Mouse (Mus musculus) right cerebral cortex, postnatal 36 days (tissue): Measurements from ENCODE around the gene Uba2.
"Not testable (repeated sequence)": the region's sequence is repeated elsewhere in the genome, so short reads cannot be mapped to it uniquely, and the experiment has no call there.

Experiments used
- DNase-seq, 2 experiments: peaks; one replicate each; pipeline ENCODE4 v3.0.0; 2022; ENCODE audit warnings: low spot score in 2 of 2, mixed read lengths in 1 of 2

Uba2 gene

DNA sequence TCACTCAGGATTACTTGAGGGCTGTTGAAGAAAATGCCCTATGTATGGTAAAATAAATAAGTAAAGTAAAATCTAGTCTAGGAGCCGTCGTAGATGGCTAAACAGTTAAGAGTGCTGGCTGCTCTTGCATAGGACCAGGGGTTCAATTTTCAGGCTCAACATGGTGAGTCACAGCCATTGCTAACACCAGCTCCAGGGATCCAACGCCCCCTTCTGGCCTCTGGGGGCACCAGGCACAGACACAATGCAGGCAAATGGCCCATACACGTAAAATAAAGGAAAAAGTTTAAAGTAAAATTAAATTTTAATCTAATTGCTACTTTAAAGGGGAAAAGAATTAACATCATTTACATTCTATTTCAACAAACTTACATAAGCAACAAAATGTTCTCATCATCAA is 2.5 kb downstream of the Uba2 start:
- no peak for DNase-seq

DNA sequence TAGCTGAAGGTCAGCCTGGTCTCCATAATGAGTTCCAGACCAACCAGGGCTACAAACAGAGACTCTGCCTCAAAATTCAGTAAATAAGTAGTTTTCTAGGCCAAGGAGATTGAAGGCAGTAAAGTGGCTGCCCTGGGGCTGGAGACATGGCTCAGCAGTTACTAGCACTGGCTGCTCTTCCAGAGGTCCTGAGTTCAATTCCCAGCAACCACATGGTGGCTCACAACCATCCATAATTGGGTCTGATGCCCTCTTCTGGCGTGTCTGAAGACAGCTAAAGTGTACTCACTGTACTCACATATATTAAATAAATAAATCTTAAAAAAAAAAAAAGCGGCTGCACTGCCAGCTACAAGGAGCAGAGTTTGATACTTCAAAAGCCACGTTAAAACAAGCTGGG is 3.4 kb downstream of the Uba2 start:
- no peak for DNase-seq

- DNase-seq = no peak
Measured at GRCm38 (mm10) chr7:34164671-34165070, 4.7 kb downstream of the Uba2 start.

GRCm38 (mm10) chr7:34159167-34159566 is 10.2 kb downstream of the Uba2 start:
- no peak for DNase-seq

DNA sequence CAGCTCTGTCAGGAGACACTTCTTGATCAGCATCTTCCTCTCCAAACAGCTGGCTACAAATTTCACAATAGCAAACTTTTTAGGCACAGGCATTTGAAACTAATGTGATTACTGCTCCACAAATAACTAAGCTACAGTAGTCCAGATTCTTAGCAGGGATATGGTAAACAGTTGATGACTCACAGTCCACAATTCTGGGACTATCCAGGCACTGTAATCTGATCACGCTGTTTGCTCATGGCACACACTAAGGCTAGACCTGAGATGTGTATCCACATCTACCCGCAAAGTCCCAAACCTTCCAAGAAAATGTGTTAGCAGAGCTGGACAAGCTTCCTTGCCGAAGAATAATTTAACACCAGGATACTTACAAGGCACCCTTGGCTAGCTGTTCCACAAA is 11.4 kb downstream of the Uba2 start:
- DNase-seq = no peak

- DNase-seq = no peak
Measured at GRCm38 (mm10) chr7:34147193-34147592, 22.2 kb downstream of the Uba2 start.

DNA sequence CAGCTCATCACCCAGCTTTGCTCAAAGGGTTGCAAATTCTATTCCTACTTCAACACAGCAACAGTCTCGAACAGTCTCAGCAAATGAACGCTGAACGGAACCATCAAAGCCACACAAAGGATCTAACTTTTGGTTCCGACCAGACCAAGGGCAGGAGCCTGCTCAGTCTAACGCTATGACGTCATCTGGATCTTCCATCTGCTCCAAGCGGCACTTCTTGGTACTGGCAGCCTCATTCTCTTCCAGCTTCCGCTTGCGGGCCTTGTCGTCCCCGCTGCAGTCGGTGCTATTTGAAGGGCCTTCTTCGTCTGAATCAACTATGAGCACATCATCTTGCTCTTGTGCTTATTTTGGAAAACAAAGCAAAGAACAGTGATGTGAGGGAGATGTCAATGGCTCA is 28.3 kb downstream of the Uba2 start:
- peak in 1 of 2 experiments; percentile 28 for DNase-seq

- DNase-seq = no peak
Measured at GRCm38 (mm10) chr7:34139493-34139892, 29.9 kb downstream of the Uba2 start.

DNA sequence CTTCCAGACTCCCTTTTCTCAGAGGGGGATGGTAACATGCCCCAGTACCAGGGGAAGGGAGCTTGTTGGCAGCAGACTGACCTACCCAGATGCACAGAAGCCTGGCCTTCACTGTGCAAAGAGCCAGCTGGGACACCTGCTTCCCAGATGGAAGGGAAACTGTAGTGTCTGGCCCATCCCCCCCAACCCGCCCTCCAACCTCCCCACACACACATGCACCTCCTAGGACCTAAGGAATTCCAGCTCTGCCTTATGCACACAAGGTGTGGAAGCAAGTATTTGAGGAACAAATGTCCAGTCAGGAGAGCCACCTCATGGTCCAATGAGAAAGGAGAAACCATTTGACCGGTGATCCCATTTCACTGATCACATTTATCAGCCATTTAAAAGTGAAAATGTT is 35.1 kb downstream of the Uba2 start:
- DNase-seq = no peak

- DNase-seq = no peak
Measured at GRCm38 (mm10) chr7:34133117-34133762, 36.2 kb downstream of the Uba2 start, which contains the start of gene Wtip. Gene Wtip, minus strand, starts transcription at chr7:34133268.

DNA sequence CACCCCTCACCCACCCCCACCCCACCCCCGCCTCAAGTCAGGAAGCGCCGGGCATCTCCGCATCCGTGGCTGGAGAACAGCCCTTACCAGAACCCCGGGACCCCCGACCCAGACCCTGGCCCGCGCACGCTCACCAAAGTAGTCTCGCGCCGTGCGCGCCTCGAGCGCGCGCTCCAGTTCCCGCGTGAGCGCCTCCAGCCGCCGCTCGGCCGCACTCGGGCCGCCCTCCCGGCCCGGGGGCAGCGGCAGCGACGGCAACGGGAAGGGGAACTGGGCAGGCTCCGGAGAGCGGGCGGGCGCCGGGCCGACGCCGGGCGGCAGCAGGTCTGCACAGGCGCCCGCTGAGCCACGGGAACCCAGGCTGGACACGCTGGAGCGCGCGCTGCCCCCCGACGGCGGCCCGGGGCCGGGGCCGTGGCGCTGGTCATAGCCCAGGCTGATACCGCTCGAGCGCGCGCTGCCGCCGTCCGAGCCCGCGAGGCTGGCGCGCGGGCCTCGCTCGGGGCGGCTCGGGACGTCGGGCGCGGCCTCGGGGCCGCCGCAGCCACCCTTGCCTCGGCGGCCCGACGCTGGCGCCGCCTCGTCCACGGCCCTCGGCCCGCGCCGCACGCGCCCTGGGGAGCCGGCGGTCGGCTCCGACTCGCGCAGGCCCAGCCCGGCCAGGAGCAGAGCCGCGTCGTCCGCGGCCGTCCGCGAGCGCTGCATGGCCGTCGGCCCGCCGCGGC is 36.9 kb downstream of the Uba2 start:
- DNase-seq = no peak

DNA sequence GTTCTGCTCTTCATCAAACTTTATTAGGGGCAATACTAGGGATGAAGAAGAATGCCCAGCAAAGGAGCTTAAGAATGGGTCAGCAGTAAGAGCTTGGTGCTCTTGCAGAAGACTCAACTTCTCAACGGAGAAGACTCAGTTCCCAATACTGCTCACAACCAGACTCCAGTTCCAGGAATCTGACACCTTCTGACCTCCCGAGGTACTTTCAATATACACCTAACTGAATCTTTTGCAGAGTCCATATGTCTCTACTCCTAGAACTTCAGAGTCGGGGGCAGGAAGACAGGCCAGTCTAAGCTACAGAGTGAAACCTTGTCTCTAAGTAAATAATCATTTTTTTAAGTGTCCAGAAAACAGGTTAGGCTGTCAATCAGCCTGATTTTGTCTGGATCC is 37.4 kb downstream of the Uba2 start:
- DNase-seq = no peak

GRCm38 (mm10) chr7:34131118-34131517 is 38.3 kb downstream of the Uba2 start:
- no peak for DNase-seq

DNA sequence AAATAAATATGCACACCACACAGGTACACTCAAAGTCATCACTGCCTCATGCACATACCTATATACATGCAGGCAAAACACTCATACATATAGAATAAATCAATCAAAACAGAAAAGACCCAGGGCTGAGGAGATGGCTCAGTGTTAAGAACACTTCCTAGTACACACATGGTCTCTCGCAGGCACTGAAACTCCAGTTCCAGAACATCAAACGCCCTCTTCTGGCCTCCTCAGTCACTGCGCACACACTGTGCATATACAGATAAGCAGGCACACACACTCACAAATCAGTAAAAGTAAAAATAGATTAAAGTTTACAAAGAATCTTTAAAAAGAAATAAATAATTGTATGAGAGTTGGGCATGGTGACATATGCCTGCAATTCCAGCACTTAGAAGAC is 43.1 kb downstream of the Uba2 start:
- no peak for DNase-seq

DNA sequence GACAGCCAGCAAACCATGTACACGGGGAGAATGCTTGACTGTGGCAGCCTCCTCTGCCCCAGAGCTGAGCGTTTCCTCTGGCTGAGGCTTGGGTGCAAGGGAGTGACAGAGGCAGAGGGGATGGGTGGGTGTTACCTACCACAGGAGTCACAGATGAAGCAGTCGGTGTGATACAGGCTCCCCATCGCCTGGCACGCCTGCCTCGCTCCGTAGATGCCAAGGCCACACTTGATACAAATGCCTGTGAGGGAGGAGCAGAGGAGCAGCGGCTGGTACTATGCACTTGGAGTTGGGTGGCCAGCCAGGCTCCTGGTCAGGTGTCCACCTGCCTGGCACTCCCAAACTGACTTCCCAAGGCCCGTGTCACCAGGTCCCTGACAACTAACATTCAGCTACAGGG is 44.1 kb downstream of the Uba2 start:
- DNase-seq = no peak

DNA sequence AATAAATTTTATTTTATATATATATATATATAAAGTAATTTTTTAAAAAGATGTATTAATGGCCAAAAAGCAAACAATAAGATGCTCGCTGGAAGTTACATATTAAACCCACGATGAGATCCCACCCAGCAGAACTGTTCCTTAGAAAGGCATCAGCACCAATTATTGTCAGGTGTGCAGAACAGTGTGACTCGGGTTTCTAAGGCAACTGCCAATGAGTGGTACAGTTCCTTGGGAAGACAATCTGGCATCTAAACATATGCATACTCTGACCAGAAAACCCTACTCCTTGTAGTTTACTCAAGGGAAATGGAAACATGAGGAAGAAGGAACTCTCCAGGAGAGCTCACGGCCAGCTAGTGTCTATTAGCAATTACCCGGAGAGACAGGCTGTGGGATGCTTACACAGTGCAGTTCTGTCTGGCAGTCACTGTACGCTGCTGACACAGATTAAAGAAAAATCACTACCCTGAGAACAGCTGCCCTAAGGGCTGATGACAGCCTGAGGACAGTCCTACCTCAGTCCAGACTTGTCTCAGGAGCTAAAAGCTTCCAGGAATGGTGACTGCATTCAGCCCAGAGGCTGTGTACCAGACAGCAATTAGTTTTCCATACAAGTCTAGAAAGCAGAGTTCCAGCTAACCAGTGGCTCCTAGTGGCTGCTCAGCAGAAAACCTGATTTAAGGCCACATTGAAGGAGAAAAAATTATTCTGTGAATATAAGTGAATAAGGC is 46.2 kb downstream of the Uba2 start:
- DNase-seq = no peak

DNA sequence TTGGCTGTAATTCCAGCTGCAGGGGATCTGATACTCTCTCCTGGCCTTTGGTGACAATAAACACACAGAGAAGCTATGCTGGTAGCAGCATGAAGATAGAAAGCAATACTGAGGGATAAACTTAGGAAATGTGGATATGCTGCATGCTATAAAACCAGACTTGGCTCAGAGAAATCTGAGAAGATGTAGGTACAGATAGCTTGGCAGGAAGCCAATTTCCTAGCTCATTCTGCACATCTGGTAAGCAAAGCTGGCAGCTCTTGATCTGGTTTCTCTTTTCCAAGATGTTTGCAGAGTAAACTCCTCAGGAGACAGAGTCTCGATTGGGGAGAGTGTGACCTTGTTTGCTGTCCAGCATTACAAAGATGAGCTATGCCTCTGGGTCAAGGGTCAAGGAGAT is 48.8 kb downstream of the Uba2 start:
- not testable (repeated sequence) for DNase-seq

DNA sequence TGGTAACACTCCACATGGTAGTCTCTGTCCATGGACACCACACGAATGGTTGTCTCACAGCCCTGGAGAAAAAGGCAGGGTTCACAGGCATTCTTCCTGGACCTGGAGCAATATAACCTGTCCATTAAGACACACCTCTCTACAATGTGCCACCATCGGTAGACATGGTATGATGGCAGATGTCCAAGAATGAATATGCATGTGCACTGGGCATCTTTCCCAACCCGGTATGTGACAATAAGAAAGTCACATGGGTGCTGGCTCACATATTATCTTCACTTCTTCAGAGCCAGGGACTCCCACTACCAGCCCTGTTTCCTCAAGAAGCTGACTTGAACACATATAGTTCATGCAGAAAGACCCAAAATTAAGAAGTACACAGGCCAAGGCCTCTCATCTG is 52.8 kb downstream of the Uba2 start:
- no peak for DNase-seq

GRCm38 (mm10) chr7:34109190-34109589 is 60.2 kb downstream of the Uba2 start:
- DNase-seq = no peak

DNA sequence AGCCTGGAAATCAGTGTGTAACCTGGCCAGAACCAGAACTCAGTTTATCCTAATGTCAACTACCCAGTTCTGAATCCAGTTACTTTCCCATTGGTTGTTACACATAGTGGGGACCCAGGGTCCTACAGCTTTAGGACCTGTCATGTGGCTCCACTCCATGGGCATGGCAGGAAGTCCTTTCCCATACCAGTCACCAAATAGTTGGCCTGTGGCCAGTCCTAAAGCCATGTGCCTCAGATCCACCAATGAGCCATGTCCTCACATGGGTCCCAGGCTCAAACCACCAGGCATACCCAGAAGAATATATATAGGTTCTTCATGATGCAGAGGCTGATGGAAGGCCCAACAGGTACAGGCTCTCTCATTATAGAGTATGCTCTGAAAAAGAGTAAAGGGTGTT is 68.1 kb downstream of the Uba2 start:
- DNase-seq = no peak

- DNase-seq = no peak
Measured at GRCm38 (mm10) chr7:34100002-34100401, 69.4 kb downstream of the Uba2 start.

DNA sequence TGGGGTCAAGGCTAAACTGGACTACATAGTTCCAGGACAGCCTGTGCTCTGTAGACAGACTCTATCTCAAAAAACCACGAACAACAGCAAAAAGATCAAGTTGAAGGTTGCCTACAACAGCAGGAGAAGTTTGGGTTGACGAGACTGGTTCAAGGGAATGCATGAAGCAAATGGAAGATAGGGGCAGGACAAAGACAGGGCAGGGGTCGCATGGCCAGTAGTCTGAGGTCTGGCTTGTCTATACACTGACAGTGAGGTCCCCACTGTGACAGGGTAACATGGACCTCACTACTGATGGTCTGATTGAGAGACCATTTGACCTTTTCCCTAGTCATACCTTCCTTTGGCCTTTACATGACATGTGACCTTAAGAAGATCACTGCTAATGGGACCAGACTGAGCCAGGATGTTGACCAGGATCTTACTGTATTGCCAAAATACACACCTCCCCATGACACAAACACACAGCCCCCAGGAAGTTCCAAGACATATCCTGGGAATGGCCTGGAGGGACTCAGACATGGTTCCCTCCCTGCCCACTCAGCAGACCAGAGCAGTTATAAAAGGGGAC is 74.4 kb downstream of the Uba2 start, which contains the start of gene Scgb1b30:
Gene Scgb1b30, plus strand, starts transcription at position 521 of the 571 bp plus-strand sequence.
- DNase-seq = no peak
